Mouse (Mus musculus) gastrocnemius, postnatal 10 days (tissue): ENCODE measurements around the gene Zfp618. TPM values are rescaled to one million over a fixed set of nuclear protein-coding genes. Genes with fewer than 3 reads are reported as not detected.

ENCODE experiments used
- DNase-seq: peaks from one replicate; pipeline ENCODE4 v3.0.0; 2021; ENCODE audit warnings: mixed read lengths
- total RNA-seq, 2 experiments: library from RNA; stranded (reverse); gene quantifications; 2 replicates each; pipeline ENCODE4 v1.2.3; 2021

The Zfp618 gene
- total RNA-seq, 2 experiments from 2014 or later = 1.9 to 3.0 TPM

DNA sequence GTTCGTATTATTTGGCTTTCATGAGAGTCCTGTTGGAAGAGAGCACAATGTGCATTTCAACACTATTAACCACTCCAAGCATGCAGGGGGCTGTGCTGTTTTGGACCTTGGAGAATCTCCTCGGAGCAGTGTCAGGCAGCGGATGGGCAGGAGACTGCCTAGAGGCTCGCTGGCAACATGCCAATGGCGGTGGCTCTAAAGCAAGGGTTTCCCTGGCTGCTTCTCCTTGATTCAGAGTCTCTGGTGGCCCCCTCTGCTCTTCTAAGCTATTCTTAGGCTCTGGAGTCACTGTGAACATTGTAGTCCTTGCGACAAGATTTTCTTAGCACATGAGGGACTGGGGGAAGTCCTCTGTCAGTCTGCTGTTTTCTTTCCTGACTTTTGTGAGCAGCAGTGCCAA lies 33.5 kb downstream of the Zfp618 start:
- DNase-seq = peak; percentile 52

DNA sequence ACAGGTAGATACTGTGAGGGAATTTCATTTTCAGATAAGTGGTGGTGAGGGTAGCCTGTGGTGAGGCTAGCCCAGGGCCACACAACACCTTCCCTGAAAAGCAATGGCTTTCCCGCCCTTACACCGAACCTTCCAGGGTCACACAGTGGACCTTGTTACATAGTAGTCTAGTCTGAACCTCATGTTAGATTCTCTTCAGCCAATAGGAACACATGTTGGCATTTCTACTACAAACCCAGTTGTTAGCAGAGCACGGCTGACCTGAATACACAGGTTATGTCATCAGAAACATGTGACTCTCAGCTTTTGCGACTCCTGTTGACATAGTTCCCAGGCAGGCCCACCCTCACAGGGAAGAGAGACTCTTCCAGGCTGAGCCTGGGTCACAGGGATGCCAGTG lies 33.9 kb downstream of the Zfp618 start:
- DNase-seq = no peak

DNA sequence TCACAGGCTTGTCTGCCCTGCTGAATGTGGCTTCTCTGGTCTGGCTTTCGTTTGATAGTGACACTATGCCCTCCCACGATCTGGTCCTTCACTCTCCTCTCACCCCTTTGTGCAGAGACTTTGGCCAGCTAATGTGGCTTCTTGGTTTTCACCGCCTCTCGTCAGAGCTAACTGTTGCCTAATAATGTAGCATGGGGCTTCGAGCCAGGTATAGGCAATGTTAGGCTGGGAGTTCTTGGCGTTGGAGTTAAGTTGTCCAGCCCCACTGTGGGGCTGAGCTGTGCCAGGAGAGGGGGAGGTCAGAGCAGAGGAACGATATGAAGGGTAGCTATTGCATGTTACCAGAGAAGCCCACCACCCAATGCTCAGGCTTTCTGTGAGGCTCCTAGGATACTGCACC lies 34.5 kb downstream of the Zfp618 start:
- no peak for DNase-seq

DNA sequence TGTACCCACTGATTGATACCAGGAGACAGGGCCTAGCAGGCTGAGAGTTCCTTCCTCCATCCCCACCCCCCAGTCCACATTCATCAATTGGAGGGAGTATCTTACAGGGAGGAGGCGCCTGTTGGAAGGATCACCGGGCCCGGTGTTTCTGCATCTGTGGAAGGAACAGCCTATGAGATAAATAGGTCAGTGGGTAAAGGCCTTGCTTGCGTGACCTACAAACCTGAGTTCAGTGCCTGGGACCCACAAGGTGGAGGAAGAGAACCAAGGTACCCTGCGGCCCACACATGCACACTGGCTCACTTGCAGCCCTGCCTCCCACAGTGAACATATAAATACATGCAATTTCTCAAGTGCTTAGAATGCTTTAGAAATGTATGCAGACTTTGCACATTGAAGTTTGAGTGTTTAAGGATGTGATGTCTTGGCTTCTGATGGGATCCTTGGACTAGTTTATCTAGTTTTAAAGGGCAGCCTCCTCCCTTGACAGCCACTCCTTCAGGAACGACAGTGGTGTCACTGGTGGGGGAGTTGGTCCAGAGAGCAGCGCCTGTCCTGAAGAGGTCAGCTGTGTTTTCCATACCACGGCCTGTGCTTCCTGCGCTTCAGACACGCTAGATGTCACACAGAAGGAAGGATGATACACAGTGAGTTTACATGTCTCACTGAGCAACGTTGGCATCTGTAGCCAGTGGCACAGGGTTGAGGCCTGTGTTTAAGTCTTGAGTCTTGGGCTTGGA lies 35.1 kb downstream of the Zfp618 start:
- no peak for DNase-seq

DNA sequence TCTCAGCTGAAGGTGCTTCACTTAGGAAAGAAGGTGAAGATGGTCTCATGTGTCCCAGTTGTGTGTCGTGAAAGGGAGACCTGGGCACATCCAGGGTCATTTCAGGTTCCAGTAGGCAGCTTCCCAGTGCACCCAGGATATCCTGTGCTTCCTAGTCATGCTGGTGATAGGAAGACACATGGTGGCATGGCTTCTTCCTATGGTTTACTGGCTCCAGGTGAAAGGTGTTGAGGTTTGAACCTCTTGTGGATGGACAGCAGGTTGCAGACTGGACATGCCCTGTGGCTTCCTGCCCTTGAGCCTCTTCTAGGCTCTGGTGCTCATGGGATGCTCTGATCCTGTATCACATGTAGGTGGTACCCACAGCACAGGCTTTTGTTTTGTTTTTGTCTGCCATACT lies 37.0 kb downstream of the Zfp618 start:
- DNase-seq = no peak

DNA sequence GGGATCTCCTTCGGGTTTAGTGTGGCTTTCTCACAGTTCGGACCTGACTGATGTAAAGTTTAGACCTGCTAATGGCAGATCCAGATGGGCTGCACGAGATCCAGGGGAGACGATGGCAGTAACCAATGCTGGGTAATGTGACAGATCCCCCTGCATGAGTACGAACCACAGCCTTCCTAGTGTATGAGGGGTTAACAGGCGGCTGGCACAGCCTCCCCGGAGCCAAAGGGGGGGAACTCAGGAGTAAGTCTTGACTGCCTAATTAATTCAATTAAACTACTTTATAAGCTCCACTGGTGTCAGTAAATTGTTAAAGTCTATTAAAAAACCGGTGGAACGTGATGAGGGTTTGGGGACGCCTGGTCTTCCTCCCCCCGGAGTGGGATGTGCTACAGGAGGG lies 39.1 kb downstream of the Zfp618 start:
- no peak for DNase-seq

DNA sequence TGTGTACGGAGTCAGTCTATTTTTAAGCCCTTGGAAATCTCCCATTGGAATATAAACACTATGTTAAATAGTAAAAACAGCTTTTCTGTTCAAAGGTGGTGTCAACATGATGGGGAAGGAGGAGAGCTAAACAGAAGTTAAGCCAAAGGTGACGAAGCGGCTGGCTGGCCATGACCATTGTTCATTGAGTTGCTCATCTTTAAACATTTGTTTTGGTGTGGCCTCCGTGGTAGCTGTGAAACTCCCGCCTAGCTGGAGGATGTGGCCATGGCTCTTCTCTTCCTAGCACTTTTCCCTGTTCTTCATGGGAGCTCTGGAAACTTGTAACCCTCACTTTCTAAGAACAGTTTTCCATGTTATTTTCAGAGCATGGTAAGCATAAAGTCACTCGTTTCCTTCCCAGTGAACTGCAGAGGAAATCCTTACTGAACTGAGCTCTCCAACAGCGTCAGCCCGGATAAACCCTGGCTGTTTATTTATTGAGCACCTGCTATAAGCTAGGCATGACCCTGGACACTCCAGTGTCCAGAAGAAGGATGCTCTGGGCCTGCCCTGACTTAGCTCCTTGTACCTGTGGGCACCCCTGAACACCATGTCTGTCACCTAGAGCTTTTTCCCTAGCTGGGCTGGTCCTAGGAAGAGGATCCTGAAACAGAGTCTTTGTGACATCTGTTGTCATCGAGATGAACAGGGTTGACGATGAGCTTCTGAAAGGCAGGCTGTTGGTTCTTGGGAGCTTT lies 40.2 kb downstream of the Zfp618 start:
- DNase-seq = no peak

DNA sequence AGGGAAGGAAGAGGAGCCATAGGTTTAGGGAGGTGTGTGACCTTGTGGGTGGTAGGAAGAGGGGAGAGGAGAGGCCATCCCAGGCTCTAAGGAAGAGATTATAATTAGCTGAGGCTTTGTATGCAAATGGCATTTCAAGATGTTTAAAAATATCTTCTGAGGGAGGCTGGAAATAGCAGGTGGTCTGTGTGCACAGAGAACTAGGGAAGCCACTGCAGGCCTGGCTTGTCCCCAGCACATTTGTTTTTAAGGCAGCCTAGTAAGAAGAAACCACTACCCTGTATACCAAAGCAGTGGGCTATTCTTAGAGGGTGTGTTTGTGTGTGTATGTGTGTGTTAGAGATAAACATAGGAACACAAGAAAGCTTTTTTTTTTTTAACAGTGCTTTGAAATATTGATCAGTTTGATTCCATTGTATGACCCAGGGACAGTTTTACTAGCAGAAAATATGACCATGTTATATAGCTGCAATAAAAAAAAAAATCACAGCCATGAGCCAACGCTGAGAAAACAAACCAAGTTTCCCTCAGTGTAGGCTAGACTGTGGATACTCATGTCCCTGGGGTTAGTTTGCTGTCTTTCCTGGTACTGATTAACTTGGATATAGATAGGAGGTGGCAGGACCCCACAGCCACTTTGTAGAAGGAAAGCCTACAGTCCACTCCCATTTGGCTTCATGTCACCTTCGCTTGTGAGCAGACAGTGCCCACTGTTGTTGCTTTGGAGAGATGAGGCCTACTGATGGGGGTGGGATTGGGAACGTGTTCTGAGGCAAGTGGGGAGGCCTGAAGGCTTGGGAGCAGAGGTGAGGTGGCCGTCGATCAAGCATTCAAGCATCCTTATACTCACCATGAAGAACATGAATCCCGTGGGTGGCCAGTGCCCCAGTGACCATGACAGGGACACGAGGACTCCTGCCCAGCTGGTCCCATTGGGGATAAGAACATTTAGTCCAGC lies 41.1 kb downstream of the Zfp618 start:
- DNase-seq = no peak

DNA sequence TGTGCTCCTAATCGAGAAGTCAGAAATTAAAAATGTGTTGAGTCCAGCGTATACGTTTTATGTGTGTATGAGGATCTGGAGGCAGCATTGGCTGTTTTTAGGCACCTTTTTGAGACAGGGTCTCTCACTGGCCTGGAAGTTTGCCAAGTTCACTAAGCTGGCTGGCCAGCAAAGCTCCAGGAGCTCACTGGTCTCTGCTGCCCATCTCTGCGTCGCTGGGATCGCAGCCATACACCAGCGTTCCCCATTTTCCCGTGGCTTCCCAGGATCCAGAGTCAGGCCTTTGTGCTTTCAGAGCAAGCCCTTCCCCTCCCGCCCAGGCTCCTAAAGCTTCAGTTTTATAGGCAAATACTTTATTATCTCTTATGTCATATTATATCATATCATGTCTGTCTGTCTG lies 42.8 kb downstream of the Zfp618 start:
- no peak for DNase-seq

DNA sequence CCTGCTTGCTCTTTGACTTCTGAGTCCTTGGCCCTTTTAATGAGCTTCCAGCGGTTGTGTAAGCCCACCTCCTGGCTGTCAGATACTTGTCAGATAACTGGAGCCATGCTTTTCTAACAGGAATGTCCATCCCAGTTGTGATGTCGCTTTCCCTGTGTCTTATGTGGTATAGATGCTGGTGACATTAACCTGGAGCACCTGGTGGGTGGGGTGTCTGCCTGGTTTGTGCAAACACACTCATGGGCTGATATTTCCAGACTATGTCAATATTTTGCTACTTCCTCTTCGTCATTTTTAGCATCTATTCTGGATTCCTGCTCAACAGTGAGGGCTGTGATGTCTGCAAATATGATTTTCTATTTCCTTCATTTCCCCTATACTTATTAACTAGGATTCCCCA lies 43.4 kb downstream of the Zfp618 start:
- no peak for DNase-seq

DNA sequence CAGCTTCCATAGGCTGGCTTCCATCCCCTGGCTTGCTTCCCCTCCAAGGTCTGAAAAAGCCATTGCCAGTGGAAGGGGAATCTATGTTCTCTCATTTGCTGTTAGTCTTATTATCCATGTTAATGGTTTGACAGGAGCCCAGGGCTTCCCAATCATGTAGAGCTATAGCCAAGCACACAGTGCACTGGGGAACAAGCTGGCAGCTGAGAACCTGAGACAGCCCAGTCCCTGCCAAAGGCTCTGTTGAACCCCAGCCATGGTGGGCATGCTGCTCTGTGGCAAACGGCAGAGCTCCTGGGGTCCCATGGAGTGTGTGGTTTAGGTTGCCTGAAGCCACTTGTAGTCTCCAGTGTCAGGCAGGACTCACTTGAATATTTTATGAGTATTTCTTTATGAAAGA lies 44.4 kb downstream of the Zfp618 start:
- no peak for DNase-seq

DNA sequence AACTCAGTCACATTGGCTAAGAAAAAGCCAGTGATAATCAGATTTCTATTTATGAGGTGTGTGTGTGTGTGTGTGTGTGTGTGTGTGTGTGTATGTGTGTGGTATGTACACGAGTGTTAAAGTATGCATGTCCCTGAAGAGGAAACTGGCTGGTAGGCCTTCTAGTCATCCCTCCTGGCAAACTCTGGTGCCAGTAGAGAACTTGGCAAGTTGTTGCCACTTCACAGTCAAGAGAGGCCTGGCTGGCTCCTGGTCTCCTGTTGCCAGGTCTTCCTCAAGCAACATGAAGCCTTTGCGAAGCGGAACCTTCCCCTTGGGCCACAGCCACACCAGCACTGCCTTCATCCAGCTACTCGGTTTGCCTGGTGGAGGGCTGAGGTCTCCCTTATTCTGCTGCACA lies 44.9 kb downstream of the Zfp618 start:
- DNase-seq = peak; percentile 61

DNA sequence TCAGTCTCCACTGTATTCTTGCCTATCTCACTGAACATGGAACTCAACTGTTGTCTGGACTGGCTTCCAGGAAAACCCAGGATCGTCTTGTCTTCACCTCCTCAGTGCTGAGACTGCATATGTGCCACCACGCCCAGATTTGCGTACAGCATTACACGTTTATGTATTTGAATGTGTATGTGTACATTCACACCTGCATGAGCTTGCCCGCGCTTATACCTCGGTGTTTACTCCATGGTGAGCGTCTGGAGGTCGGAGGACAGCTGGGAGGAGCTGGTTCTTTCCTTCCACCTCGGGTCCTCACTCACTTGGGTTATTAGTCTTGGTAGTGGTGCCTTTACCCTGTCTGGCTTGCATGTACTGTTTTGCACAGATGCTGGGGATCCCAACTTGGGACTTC lies 53.2 kb downstream of the Zfp618 start:
- no peak for DNase-seq

DNA sequence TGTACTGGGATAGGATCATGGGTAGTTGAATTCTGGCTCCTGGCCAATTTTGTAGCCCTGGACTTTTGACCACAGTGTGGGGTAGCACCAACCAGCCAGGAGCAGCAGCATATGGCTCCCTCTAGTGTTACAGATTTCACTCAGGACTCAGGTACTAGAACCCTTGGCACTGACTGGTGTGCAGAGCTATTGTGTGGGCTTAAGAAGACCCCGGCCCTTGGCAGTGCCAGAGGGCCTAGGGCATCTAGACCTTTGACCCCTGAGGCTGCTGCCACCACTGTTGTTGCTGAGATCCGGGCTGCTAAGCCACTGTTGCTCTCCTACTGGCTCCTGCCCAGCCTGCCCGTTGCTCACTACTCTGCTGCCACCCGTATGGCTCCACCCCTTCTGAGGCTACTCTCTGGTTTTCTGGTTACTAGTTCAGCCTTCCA lies 54.1 kb downstream of the Zfp618 start:
- no peak for DNase-seq

DNA sequence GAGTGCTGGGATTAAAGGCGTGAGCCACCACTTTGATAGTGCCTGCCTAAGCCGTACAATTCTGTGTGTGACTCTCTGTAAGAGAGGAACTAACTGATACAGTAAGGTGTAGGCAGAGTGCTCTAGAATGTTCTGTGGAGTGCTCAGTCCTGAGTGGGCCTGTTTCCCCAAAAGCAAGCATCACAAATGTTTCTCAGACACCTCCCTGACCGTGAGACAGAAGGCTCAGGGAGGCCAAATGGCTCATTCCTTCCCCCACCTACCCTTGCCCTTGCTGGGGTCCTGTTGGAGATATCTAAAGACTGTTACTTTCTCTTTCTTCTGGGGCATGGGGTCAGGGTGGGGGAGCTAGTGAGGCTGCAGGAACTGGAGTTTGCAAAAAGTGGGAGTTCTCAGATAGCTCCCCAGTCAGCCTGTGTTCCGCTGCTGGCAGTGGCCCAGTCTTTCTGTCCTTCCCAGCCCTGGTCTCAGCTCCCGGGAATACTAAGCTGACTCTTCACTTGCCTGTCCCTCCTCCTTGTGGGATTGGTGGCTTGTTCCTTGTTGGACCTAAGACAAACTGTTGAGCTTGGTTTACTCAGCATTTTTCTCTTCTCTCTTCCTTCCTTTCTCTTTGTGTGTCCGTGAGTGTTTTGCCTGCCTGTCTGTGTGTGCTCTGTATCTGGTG lies 55.8 kb downstream of the Zfp618 start:
- no peak for DNase-seq

DNA sequence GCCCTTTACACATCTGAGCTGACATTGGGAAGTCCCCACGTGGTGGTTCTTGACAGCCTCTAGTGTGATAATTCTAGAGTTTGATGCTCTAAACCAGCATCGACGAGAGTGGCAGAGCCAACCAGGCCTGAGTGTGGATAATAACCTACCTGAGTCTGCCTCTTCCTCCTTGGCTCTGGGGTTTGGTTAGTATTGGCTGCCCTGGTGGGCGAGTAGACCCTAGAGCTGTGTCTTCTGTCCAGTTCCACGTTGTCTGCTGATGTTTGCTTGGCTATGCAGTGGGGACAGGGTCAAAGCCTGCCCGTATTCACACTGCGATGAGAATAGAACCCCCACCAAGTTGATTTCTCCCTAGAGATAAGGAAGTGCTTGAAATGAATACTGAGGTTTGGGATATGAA lies 58.1 kb downstream of the Zfp618 start:
- DNase-seq = no peak

DNA sequence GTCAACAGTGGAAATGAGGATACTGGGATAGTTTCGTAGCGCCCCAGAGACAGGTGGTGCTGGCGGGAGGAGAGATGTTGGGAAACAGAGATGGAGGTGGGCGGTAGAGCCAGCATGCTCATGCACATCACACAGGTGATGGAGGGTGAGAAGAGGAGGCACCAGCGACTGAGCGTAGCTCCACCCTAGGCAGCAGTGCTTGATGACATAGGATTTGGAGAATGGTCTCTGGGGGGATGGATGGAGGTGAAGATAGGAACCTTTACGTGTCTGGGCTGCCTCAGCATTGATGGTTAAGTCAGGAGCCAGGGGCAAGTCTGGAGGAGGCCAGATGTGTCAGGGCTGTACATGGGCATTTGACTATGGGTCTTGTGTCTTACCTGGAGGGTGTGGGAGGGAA lies 58.7 kb downstream of the Zfp618 start:
- no peak for DNase-seq

DNA sequence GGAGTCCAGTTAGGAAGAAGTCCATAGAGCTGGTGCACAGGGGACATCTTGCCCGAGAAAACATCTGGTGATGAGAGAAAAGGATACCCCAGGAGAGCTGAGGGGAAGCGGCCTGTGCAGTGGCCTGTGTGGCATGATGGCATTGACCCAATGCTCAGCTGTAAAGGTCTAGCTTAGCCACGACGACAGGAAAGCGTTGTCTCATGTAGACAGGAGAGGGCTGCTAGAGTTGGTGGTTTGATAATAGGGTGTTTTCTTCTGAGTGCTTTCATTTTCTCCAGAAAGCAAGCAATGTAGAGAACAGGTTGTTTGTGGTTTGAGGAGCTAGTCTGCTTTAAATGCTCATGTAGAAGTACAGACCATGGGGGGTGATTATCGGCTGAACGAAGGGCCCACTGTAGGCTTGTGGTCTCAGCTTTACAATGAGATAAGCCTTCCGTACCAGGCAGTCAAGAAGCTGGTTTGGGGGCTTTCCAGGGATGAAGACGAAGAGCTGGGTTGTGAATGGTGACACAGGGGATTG lies 59.4 kb downstream of the Zfp618 start:
- DNase-seq = no peak

DNA sequence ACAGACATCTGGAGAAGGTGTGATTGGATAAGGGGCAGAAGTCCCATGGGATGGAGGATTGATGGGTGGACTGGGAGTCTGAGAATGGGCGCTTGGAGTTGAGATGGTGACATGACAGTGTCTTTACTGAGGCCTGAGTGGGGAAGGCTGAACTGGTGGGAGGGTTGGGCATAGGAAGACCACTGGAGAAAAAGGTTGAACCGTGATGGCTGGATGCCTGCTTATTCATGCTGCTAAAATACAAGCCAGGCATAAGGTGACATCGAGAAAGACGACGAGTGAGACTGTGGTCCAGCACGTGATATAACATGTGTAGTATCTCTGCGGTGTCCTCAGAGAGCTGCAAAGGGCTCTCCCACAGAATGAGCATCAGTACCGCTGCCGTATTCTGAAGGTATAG lies 59.9 kb downstream of the Zfp618 start:
- DNase-seq = no peak

DNA sequence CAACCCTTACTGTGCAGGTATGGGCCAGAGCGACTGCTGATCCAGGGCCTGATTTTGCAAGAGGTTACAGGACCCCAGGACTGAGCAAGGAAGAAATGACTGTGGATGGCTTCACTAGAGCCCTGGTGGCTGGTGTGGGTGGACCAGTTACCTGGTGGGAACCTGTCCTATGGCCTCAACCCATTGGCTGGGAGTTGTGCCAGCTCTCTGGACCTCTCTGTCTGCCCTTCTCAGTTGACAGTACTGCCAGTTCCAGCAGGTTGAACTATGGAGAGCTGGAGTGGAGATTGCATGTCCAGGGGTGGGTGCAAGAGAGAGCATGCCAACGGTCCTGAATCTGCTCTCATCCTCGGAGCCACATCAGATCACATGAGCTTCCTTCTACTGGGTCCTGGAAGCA lies 60.9 kb downstream of the Zfp618 start:
- no peak for DNase-seq

DNA sequence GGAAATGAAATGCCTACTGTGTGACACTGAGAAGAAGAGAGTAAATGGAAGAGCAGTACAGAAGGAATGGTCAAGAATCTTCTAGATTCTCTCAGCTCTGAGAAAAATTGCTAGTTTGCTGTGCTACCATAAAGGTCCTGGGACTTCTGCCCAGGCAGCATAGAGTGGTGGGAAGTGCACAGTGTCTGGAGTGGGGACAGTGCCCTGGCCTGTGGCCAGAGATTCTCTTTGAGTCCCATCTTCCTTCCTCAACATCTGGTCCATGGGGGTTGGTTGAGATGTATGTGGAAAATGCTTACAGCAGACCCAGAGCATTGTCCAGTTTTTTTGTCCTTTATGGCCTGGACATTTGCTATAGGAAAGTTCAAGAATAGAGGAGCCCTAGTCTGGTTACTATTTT lies 62.1 kb downstream of the Zfp618 start:
- DNase-seq = no peak

DNA sequence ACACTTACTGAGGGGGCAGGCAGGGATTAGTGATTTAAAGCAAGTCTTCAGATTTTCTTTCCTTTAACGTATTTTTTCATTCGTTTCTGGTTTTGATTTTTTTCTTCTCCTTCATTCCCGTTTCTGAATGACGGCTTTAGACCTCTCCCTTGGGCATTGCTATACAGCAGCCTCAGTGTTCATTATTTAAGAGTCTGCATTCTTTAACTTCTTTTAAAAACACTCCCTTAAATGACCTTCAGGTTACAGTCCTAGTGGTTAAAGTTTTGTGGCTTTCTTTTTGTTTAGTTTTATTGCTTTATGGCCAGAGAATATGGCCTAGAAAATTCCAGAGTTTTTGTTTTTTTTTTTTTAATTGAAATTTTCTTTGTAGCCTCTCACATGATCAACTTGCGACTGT lies 64.8 kb downstream of the Zfp618 start:
- DNase-seq = no peak
